Mouse (Mus musculus): ENCODE measurements around the gene Pard3b. TPM values are rescaled to one million over a fixed set of nuclear protein-coding genes. Genes with fewer than 3 reads are reported as not detected.

Pard3b gene
- total RNA-seq, 2 experiments from 2014 or later: 0.38 TPM; not detected in 1

DNA sequence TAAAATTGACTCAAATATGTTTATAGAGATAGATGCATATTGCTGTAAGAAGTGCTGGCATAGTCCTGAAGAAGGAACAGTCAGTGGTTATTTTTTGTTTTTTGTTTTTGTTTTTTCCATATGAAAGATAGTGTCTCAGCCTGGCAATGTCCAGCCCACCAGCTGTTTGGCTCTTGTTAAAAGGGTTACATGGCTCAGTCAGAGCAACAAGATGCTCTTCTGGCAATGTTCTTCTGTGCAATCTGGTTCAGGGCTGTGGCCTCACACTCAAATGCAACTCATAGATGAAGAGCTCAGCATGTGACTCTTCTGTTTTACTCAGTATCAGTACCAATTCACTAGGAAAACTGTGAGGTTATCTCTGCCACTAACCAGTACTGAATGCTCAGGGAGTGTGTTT lies 104.2 kb downstream of the Pard3b start:
- no peak for ATAC-seq (replicated peaks; ENCODE audit: low FRiP score, poor library complexity, severe bottlenecking)

DNA sequence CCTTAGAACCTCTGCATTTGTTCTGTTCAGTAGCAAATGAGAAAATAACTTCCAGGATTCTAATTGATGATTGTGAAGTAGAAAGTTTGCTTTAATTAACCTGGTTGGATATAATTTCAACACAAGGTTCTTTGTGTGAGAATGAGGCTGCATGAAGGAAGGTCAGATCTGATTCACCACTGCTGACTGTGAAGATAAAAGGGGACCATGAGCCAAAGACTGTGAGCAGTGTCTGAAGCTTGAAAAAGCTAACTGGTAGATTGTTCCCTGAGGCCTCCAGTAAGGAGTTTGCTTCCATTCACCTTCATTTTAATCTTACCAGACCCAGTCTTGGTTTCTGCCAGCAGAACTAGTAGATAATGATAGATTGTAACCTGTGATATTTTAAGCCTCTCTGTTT lies 108.9 kb downstream of the Pard3b start:
- no peak for ATAC-seq (replicated peaks; ENCODE audit: low FRiP score, poor library complexity, severe bottlenecking)

DNA sequence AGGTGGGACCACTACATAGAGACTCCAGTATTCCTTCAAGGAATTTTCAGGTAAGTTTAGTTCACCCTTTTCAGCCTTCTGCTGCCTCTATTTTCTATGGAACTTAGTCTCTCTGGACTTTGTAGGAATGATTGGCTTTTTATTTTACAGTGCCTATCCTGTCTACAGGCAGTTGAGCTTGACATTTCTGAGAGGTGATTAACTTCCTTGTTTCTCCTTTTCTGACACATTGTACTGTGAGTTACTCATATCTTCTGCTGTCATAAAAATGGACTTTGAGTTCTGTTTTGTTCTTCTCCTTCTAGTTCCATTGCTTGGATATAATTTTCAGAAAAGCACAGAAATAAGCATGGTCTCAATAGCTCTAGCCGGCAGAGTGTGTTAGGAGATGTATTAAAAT lies 112.4 kb downstream of the Pard3b start:
- no peak for ATAC-seq (replicated peaks; ENCODE audit: low FRiP score, poor library complexity, severe bottlenecking)

DNA sequence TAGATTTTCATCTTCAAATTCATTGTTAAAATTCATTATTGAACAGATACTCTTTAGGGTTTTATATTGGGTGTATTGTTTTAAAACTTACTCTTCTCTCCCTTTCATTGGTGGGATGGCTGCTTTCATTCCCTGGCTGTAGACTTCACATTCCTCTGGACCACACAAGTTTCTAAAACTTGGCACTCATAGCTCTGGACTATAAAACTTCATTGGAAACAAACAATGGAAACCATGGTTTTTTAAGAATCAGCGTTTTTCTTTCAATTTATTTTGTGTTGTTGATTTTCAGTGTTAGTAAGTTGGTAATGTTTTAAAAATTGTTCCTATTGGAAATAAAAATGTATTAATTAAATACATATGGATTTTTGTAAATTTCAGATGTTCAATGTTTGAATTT lies 118.1 kb downstream of the Pard3b start:
- no peak for ATAC-seq (replicated peaks; ENCODE audit: low FRiP score, poor library complexity, severe bottlenecking)

DNA sequence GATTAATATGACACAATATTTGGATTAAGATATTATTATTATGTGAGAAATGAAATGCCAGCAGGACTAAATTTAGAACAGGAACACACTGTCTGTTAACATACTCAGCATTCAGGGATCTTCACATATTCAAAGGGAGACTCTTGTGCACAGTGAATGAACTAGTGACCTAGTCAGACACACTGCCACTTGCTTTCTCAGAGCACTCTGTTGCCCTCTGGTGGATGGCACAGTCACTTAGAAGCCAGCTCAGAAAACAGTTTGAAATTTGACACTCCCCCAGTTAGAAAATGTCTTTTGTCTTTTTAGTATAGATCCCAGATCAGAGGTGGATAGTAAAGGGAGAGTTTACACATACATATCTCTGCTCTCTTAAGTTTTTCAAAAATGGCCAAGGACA lies 132.6 kb downstream of the Pard3b start:
- no peak for ATAC-seq (replicated peaks; ENCODE audit: low FRiP score, poor library complexity, severe bottlenecking)

DNA sequence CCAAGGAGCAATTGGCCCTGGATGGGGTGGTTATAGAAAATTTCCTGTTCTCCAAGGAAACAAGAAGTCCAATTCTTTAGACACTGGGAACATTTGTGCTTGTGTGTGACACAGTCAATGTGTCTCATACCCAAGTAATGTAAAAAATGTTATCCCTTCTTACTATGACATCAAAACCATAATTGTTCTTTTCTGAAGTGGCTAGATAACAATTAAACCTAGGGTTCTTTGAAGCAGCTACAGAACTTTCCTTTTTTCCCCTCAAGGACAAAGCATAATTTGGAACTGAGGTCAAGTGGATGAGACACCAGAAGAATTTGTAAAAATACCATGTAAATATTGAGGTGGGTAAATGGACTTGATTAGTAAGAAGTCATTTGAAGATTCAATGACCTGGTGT lies 140.1 kb downstream of the Pard3b start:
- no peak for ATAC-seq (replicated peaks; ENCODE audit: low FRiP score, poor library complexity, severe bottlenecking)

DNA sequence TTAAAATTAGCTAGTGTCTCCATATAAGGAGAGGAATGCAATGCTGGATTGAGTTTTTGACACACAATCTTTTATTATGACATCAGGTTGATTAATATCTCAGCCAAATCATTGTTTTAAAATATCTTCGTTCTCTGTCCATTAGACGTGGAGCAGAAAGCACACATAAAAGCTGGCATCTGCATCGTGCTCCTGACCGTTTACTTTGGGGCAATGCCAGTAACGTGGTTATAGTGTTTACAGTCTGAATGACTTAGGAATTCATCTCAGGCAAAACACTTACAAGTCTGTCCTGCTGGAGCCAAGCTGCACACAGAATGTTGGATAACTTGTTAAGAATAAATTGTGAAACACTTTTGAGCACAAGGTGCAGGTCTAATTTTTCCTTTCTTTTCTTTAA lies 141.3 kb downstream of the Pard3b start:
- no peak for ATAC-seq (replicated peaks; ENCODE audit: low FRiP score, poor library complexity, severe bottlenecking)

DNA sequence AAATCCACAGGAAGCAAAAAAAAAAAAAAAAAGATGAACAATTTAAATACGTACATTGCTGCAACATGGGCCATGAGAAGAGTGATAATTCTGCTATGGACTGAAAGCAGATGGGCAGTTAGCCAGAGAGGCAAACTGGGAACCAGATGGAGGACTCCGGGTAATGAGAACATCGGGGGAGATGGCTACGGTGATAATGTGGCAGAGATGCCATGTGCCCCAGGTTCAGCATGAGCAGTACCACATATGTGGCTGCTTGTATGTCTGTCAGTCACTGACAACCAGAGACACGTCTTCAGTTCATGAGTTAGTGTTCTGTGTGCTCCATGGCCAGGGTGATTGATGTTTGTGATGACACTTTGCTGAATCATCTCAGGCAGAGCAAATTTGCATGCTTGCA lies 157.7 kb downstream of the Pard3b start:
- ATAC-seq (replicated peaks; ENCODE audit: low FRiP score, poor library complexity, severe bottlenecking): no peak

DNA sequence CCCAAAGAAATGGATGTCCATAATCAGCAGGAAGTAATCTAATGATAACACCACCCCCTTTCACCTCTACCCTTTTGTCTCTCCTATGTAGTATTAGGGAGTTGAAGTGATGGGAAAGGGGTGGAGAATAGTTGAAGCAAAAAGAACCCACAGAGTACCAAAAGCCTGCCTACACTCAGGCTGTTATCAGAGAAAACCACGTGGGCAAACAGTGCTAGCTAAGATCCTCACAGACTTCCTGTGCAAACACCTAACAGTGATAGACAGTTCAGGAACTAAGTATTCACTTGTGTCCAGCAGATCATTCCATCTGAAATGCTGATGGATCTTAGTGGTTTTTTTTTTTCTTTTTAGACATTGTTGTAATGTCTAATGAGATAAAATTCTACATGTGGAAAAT lies 181.6 kb downstream of the Pard3b start:
- no peak for ATAC-seq (replicated peaks; ENCODE audit: low FRiP score, poor library complexity, severe bottlenecking)

DNA sequence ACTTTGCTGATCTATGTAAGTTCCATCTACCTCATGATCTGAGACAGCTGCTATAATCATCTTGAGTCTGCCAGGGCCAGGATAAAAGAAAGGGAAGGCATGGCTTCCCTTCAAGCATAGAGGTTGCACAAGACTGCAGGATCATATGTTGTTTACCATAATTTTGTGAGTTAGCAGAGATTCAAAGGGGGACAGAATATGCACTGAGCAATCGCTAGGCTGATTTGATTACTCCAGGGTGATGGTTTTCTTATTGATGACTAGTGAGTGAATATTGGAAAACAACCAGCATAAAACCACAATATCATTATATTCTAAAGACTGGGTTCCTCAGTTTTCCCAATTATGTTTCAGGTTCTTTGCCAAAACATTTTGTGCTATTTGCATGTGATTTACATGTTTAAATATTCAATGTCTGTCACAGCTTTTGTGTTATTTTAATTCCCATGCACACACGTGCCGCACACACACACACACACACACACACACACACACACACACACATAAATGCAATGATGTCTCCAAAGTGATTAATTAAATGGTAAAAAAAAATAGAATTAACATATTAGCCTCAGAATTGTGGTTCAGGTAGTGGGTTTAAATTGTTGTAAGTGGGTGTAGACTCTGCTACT lies 187.1 kb downstream of the Pard3b start:
- ATAC-seq (replicated peaks; ENCODE audit: low FRiP score, poor library complexity, severe bottlenecking): no peak

DNA sequence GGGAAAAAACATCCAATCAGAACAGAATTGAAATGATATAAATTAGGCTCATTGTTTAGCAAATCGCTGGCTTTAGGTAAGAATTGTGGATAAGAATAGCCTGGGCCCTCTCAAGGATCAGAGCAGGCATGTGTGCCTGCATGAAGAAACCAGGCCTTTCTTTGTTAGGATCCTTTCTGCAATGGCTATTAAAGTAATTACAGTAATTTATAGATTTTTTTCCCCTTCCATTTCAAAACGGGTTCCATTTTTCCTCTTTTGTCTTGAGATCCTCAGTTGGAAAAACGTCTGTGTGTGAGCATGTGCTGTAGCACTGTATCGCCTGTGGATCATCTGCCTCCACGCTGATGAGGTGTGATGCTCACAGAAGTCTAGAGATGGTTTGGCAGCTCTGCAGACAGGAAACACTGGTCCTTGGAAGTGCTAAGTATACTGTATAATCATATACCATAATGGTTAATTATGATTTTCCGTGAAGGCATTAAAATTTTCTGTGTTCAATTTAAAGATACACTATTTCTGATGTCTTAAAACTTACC lies 198.5 kb downstream of the Pard3b start:
- no peak for ATAC-seq (replicated peaks; ENCODE audit: low FRiP score, poor library complexity, severe bottlenecking)

DNA sequence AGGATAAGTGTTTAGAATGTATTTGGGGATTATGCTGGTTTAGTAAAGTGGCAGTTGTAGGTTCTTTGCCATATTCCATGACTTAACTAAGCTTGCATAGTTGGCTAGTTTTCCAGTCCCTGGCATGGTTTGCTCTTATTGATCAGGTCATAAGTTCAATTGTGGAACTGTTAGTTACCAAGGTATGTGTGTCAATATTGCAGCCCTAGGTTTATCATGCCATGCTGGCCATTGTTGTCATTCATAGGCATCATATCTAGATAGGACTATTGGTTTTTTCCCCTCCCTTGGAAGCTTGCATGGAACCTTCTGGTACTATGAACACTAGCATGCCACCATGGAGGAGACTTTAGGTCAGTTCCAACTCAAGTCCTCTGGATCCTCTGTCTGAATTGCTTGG lies 208.0 kb downstream of the Pard3b start:
- ATAC-seq (replicated peaks; ENCODE audit: low FRiP score, poor library complexity, severe bottlenecking): no peak

DNA sequence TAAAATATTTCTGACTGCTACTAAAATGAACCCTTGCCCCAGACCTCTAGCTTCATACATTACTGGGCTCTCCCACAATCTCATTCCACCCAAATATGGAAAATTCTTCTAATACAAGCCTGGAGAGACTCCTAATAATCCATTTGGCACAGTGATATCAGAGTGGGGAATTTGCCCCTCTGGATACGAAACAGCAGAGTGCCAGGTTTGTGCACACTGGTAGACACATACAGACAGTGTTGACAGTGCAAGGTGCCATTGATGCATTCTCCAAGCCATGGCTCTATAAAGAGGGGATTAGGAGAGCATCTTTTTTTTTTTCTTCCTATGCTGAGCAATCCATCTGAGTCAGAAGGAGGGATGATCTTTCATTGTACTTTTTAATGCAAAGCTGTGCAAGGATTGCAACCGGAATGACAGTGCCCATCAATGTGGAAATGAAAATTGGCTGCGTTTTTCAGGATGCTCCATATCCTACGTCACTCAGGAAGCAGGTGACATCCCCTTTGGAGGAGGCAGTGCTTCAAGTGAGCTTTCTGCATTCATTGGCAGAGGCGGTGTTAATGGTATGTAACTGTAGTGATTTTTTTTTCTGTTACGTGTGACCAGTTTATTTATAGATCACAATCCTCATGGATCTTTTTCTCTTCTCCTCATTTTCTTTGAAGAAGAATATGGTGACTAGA lies 210.5 kb downstream of the Pard3b start:
- ATAC-seq (replicated peaks; ENCODE audit: low FRiP score, poor library complexity, severe bottlenecking): no peak

DNA sequence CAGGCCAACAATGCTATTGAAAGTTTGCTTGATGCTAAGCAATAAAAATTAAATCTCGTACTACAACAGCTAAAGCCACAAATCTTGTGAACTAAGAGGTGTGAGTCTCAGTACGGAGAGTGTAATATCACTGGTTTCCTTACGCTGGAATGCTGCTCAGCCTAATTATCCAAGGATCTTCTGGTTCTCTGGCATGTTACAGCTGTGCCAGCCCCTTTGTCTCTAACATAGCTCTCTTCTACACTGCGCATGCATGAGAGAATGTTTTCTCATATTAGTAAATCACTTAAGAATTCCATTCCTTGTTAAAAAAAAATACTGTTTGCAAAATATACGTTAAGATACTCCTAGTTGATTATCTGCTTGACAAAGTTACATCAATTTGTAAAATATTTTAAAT lies 211.8 kb downstream of the Pard3b start:
- ATAC-seq (replicated peaks; ENCODE audit: low FRiP score, poor library complexity, severe bottlenecking): no peak

DNA sequence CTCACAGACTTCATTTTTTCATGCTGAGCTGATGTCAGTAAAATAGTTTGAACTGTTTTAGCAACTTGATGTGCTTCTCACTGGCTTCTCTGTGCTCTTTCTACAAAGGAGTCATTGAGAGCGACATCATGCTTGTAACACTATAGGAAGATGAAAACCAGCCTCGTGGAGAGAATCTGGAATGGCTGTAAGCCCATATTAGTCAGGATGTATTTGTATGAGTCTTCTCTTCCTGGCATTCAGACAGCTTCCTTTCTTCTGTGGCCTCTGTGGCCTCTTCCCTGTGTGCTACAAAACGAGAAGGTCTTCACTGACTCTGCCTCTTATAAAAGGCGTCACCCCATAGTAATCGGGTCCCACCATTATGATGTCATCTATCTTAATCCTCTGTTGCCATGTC lies 212.6 kb downstream of the Pard3b start:
- ATAC-seq (replicated peaks; ENCODE audit: low FRiP score, poor library complexity, severe bottlenecking): no peak

DNA sequence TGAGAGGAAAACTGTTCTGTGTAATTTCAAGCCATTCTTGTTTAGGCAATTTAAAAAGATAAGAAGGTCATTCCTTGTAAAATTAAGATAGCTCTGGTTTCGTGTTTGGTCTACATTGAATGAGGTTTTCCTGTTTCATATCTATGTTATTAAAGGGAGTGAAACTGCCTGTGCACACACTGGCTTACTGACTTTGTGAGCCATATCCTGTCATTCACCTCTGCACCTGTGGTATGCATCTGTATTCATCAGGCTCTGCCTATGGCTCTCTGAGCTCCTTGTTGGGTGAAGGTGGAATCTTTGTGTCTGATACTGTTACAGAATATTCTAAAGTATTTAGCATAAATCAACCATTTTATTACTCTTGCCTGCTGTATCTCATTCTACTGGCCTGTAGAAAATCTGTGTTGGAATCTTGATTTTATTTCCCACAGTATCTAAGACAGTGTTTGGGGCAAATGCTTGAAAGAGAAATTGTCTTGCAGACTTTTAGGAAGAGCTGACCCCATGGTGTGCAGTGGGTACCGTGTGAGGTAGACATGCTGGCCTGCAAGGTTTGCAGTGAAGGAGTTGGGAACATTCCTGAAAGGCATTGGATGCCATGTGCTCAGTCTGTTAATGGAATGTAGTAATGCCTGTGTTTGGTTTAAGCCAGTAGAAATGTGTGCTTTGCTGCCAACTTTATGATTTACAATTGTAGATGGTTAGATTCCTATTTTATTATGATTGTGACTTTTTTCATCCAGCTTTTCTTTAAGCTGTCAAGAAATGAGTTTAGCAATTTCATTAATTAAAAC lies 228.9 kb downstream of the Pard3b start:
- ATAC-seq (replicated peaks; ENCODE audit: low FRiP score, poor library complexity, severe bottlenecking): no peak

DNA sequence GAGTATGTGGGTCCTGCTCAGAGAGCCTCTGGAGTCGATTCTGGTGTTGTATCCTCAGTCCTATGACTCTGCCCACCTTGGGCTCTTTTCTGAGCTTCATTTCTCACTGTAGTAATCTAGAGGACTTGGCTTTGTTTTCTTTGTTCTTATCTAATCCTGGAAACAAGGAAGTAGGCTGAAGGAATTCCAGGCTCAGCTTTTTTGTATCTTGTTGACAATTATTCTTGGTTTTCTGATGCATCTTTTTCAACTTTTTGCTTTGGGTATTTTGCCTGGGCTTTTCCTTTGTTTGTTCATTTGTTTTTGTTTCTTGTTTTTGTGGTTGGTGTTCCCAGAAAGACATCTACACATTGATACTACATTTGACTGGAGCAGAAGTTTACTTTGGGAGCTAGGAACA lies 236.3 kb downstream of the Pard3b start:
- no peak for ATAC-seq (replicated peaks; ENCODE audit: low FRiP score, poor library complexity, severe bottlenecking)

DNA sequence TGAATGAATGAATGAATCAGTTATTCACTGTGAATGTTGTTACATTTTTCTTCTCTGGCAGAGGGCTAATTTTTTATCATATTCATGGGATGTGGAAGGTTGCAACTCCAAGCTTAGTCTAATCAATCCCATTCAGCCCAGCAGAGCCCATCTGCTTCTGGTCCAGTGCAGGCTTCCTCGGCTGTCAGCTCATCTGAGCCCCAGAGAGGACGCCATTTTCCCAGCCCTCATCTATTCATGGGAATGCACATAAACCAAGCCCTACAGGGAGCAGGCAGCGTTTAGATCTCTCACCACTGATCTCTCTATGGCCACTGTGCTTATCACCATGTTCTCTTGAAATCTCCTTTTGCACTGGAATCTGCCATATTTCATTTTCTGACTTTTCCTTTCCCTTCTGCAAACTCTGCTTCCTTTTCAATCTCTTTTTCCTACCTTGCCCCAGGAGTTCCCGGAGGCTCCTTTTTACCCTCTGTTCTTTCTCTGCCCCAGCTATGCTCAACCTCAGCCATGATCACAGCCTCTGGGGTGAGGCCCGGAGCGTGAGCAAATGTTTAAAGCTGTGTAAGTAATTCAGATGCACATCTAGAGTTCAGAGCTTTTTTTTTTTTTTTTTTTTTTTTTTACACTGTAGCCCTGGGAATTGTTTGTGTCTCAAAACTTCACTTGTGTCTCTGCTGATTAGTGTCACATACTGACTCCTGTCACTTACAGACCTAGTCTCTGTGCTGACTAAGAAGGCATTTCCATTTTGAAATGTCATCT lies 241.3 kb downstream of the Pard3b start:
- no peak for ATAC-seq (replicated peaks; ENCODE audit: low FRiP score, poor library complexity, severe bottlenecking)

DNA sequence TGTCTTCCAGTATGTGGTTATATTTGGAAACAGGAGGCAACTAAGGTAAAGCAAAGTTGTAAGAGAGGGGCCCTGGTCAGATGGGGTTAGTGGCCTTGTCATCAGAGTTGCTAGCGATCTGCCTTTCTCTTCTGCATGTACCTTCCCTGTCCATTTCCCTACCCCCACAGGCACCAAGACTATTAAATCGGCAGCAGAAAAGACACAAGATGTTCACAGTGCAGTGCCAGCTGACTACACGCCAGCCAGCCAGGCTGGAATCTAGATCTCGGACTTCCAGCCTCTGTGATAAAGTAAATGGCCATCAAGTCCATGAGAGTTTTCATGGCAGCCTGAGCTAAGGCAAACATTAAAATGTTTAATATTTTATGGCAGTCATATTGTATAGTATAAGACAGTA lies 257.4 kb downstream of the Pard3b start:
- no peak for ATAC-seq (replicated peaks; ENCODE audit: low FRiP score, poor library complexity, severe bottlenecking)

All from erythroblast, adult 5-6 weeks (primary cell).